Mouse (Mus musculus) bone marrow macrophage, adult 2 months (primary cell): ENCODE results near the gene Krtap2-4. TPM values are rescaled to one million over a fixed set of nuclear protein-coding genes. Genes with fewer than 3 reads are reported as not detected.
A peak's percentile ranks its signal among the peaks of the same experiment; 100 is the strongest.

ENCODE experiments used
- H3K27ac ChIP-seq: 2 replicates; pipeline ENCODE4 v1.5.1; 2012; ENCODE audit warnings: low read depth, low read length; ENCODE audit not compliant: insufficient read depth
- H3K4me1 ChIP-seq: 2 replicates; pipeline ENCODE4 v1.6.1; 2012; ENCODE audit warnings: low read length; ENCODE audit not compliant: control insufficient read depth, insufficient read depth
- H3K4me3 ChIP-seq: 2 replicates; pipeline ENCODE4 v1.5.1; 2012; ENCODE audit warnings: mild to moderate bottlenecking, low read length, moderate library complexity; ENCODE audit not compliant: insufficient read depth
- CTCF ChIP-seq: IDR thresholded peaks from 2 replicates; pipeline ENCODE4 v1.5.1; 2012; ENCODE audit warnings: low read depth, mild to moderate bottlenecking, low read length, moderate library complexity
- POLR2A ChIP-seq: IDR thresholded peaks from 2 replicates; pipeline ENCODE4 v1.6.1; 2012; ENCODE audit warnings: mild to moderate bottlenecking, low read depth, low read length, borderline replicate concordance
- polyA plus RNA-seq: library from polyadenylated mRNA; stranded (reverse); fragments of >200 nt; gene quantifications from 2 replicates; pipeline ENCODE4 v1.2.4, GENCODE M21; 2012; ENCODE audit not compliant: missing spikeins, insufficient read depth, insufficient read length

Krtap2-4 gene
- polyA plus RNA-seq, 1 experiment, result not detected

DNA sequence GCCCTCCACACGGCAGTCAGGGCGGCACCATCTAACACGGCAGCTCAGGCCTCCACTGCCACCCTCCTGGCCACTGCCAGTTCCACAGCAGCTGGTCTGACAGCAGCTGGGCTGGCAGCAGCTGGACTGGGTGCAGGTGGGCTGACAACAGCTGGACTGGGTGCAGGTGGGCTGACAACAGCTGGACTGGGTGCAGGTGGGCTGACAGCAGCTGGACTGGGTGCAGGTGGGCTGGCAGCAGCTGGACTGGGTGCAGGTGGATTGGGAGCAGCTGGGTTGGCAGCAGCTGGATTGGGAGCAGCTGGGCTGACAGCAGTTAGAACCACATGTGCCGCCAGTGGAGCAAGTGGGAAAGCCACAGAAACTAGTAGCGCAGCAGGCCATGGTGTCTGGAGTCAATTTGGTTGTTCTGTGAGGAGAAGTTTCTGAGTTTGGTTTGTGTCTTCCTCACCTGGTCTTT lies 31.4 kb downstream of the Krtap2-4 start, which contains the start of gene Krtap1-4:
Krtap1-4 (minus strand) TSS at position 410 of the 460 bp plus-strand sequence.
- Histone ChIP-seq H3K4me3 (no peak within 1 kb of the TSS), H3K4me1 (no peaks in the 10 kb centered on the region), H3K27ac (no peak within 1 kb of the TSS)
- no peak for TF ChIP-seq CTCF
- TF ChIP-seq POLR2A, result no peak

DNA sequence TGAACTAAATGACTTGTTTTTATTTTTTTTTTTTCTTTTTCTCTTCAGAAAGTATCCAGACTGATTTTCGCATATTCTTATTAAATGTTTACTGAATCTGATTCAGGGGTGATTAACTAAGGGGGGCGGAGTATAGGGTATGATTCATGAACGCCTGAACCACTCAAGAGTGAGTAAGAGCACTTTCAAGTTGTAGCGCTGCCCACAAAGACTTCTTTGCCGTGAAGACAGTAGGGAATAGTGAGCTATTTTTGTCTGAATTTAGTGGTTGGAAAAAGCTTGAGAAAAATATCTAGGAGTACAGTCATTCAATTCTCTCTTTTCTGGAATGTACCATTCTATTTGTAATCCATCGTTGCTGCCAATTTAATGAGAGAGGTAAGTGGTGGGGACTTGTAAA lies 33.1 kb downstream of the Krtap2-4 start:
- H3K4me1 ChIP-seq, result no peaks in the 10 kb centered on the region
- H3K4me3 ChIP-seq, result no peak overlapping the region
- no peak for TF ChIP-seq POLR2A
- TF ChIP-seq CTCF, result no peak
- no peak overlapping the region for H3K27ac ChIP-seq

DNA sequence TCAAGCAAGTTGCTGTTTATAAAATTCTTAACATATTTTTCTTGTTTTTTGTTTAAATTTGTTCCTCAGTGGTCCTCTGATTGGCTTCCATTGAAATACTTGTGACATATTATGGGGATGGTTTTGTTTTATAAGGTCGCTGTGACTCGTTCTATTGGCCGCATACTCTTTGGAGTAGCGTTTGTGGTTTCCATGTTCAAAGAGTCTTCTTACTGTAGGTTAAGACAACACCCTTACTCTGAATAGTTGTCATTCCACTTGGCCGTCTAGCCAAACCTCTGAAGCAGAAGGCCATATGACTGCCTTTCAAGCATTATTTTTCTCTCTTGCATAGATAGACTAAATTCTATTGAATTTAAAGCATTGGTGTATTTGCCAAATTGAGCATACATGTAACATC lies 33.6 kb downstream of the Krtap2-4 start:
- no peak overlapping the region for H3K27ac ChIP-seq
- no peak for TF ChIP-seq CTCF
- TF ChIP-seq POLR2A, result no peak
- no peak overlapping the region for H3K4me3 ChIP-seq
- H3K4me1 ChIP-seq, result no peaks in the 10 kb centered on the region

DNA sequence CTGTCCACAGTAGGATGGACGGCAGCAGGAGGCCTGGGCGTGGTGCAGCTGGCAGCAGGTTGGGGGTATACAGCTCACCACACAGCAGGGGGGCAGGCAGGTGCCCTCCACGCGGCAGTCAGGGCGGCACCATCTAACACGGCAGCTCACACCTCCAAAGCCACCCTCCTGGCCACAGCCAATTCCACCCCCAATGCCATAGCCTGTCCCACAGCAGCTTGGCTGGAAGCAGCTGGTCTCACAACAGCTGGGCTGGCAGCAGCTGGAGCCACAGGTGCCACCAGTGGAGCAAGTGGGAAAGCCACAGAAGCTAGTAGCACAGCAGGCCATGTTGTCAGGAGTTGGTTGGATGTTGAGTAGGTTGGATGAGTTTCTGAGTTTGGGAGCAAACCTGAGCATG lies 34.0 kb downstream of the Krtap2-4 start, which contains the start of gene Krtap1-5:
Krtap1-5 (minus strand) TSS at position 381 of the 400 bp plus-strand sequence.
- no peak within 1 kb of the TSS for H3K27ac ChIP-seq
- TF ChIP-seq CTCF (no peak), POLR2A (no peak)
- no peak within 1 kb of the TSS for H3K4me3 ChIP-seq
- H3K4me1 ChIP-seq, result no peaks in the 10 kb centered on the region

DNA sequence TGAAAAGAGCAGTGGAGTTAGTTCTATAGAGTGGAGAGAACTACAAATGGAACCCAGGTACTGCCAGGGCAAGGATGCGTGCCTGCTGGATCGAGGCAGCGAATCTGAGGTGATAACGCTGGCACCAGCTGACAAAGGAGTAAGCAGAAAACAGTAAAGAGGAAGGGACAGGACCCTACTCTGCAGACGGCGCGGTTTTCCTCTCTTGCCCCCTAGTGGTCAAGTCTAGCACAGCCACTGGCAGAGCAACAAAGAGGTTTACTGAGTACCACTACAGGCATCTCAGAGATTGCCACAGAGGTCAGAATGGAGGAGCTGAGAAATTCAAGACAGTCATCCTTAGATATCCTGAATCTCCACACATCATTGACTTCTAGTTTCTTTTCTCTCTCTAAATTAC lies 40.5 kb downstream of the Krtap2-4 start:
- TF ChIP-seq POLR2A (no peak), CTCF (peak; percentile 76)

DNA sequence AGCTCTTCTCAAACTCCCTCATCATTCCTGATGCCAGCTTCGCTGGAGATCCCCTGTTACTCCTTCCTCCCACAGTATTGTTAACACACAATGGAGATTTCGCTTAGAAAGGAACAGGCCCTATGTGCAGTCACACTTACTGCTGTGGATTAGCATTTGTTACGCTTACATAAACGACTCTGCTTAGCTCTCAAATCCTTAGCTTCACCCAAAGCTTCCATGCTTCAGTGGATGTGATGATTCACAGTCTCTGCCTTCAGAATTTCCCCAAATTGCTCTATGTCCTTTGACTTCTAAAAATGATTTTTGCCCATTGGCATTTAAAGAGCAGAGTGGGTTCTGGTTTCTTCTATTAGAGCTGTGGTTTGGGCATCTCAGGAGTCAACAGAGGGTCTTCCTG lies 41.5 kb downstream of the Krtap2-4 start:
- no peak overlapping the region for H3K4me3 ChIP-seq
- TF ChIP-seq CTCF (no peak), POLR2A (no peak)
- H3K27ac ChIP-seq, result no peak overlapping the region
- no peaks in the 10 kb centered on the region for H3K4me1 ChIP-seq

More for the DNA sequence above, 40.5 kb downstream of the Krtap2-4 start:
- Histone ChIP-seq H3K4me3 (no peak overlapping the region), H3K4me1 (no peaks in the 10 kb centered on the region), H3K27ac (no peak overlapping the region)

DNA sequence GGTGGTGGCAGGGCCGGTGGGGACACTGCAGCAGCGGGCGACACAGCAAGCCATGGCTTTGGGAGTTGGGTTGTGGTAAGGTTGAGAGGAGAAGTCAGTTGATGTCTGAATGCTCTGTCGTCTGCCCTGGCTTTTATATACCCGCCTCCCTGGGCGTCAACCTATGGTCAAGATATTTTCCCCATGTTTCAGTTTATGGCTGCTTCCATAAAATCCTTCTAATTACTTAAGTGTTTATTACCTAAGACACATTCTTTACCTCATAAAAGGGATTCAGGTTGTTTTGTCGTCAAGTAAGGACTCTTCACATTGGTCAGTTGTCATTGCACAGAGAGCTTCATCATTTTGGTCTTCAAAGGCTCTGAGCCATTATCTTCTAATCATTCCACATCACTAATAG lies 48.1 kb downstream of the Krtap2-4 start, which contains the start of gene Krtap3-1:
Krtap3-1 (minus strand) TSS at position 101 of the 400 bp plus-strand sequence.
- H3K4me1 ChIP-seq, result no peaks in the 10 kb centered on the region
- no peak within 1 kb of the TSS for H3K4me3 ChIP-seq
- H3K27ac ChIP-seq, result no peak within 1 kb of the TSS
- TF ChIP-seq CTCF, result no peak
- no peak for TF ChIP-seq POLR2A

Other genes starting within 250 kb of the Krtap2-4 start
- gene Krt28, start 239.9 kb downstream of the Krtap2-4 start, polyA plus RNA-seq, result not detected in 2 replicates
- gene Krt10, start 225.5 kb downstream of the Krtap2-4 start, polyA plus RNA-seq, result 5.0 and 6.4 TPM in 2 replicates
- not detected in 2 replicates for gene Krt12, start 192.6 kb downstream of the Krtap2-4 start, polyA plus RNA-seq
- not detected in 2 replicates for gene Krt20, start 176.7 kb downstream of the Krtap2-4 start, polyA plus RNA-seq
- gene Krt23, start 121.7 kb downstream of the Krtap2-4 start, polyA plus RNA-seq, result not detected in 2 replicates
- gene Krt39, start 93.5 kb downstream of the Krtap2-4 start, polyA plus RNA-seq, result not detected in 2 replicates
- gene Krt40, start 71.7 kb downstream of the Krtap2-4 start, polyA plus RNA-seq, result not detected in 2 replicates
- not detected in 2 replicates for gene Krtap3-3, start 64.0 kb downstream of the Krtap2-4 start, polyA plus RNA-seq
- gene Krtap3-2, start 58.0 kb downstream of the Krtap2-4 start, polyA plus RNA-seq, result not detected in 2 replicates
- gene Gm11939, start 55.4 kb downstream of the Krtap2-4 start, polyA plus RNA-seq, result not detected in 2 replicates
- gene Krtap3-1, start 48.2 kb downstream of the Krtap2-4 start, polyA plus RNA-seq, result not detected in 2 replicates
- not detected in 2 replicates for gene Krtap1-5, start 33.8 kb downstream of the Krtap2-4 start, polyA plus RNA-seq
- not detected in 2 replicates for gene Krtap1-4, start 31.2 kb downstream of the Krtap2-4 start, polyA plus RNA-seq
- not detected in 2 replicates for gene Krtap1-3, start 23.5 kb downstream of the Krtap2-4 start, polyA plus RNA-seq
- not detected in 2 replicates for gene Krtap9-3, start 16.7 kb downstream of the Krtap2-4 start, polyA plus RNA-seq
- gene Gm11938, start 11.5 kb downstream of the Krtap2-4 start, polyA plus RNA-seq, result not detected in 2 replicates
- not detected in 2 replicates for gene Gm11937, start 4.7 kb downstream of the Krtap2-4 start, polyA plus RNA-seq
- gene Gm11562, start 5.6 kb upstream of the Krtap2-4 start, polyA plus RNA-seq, result not detected in 2 replicates
- not detected in 2 replicates for gene Krtap4-1, start 13.4 kb upstream of the Krtap2-4 start, polyA plus RNA-seq
- not detected in 2 replicates for gene Krtap4-2, start 20.2 kb upstream of the Krtap2-4 start, polyA plus RNA-seq
- not detected in 2 replicates for gene Krtap4-7, start 29.2 kb upstream of the Krtap2-4 start, polyA plus RNA-seq
- gene Gm11555, start 35.4 kb upstream of the Krtap2-4 start, polyA plus RNA-seq, result not detected in 2 replicates
- gene Gm11563, start 44.1 kb upstream of the Krtap2-4 start, polyA plus RNA-seq, result not detected in 2 replicates
- gene Krtap4-6, start 51.1 kb upstream of the Krtap2-4 start, polyA plus RNA-seq, result not detected in 2 replicates
- not detected in 2 replicates for gene Gm14190, start 75.9 kb upstream of the Krtap2-4 start, polyA plus RNA-seq
- gene Gm14180, start 119.4 kb upstream of the Krtap2-4 start, polyA plus RNA-seq, result not detected in 2 replicates
- gene Gm11595, start 158.1 kb upstream of the Krtap2-4 start, polyA plus RNA-seq, result not detected in 2 replicates
- gene Krtap4-8, start 165.9 kb upstream of the Krtap2-4 start, polyA plus RNA-seq, result not detected in 2 replicates
- gene Krtap4-9, start 170.4 kb upstream of the Krtap2-4 start, polyA plus RNA-seq, result not detected in 2 replicates
- not detected in 2 replicates for gene Gm11596, start 178.6 kb upstream of the Krtap2-4 start, polyA plus RNA-seq
- gene Gm11569, start 184.1 kb upstream of the Krtap2-4 start, polyA plus RNA-seq, result not detected in 2 replicates
- not detected in 2 replicates for gene Gm11554, start 189.6 kb upstream of the Krtap2-4 start, polyA plus RNA-seq
- not detected in 2 replicates for gene Krtap4-13, start 195.0 kb upstream of the Krtap2-4 start, polyA plus RNA-seq
- not detected in 2 replicates for gene Gm11564, start 200.8 kb upstream of the Krtap2-4 start, polyA plus RNA-seq
- not detected in 2 replicates for gene 2300003K06Rik, start 223.2 kb upstream of the Krtap2-4 start, polyA plus RNA-seq
- gene Krtap4-16, start 236.8 kb upstream of the Krtap2-4 start, polyA plus RNA-seq, result not detected in 2 replicates
- not detected in 2 replicates for gene Gm11568, start 243.1 kb upstream of the Krtap2-4 start, polyA plus RNA-seq
- gene Gm11559, start 249.6 kb upstream of the Krtap2-4 start, polyA plus RNA-seq, result not detected in 2 replicates